Comparison of ENCODE assay signal across 11 mouse cellular contexts in the genomic region with DNA sequence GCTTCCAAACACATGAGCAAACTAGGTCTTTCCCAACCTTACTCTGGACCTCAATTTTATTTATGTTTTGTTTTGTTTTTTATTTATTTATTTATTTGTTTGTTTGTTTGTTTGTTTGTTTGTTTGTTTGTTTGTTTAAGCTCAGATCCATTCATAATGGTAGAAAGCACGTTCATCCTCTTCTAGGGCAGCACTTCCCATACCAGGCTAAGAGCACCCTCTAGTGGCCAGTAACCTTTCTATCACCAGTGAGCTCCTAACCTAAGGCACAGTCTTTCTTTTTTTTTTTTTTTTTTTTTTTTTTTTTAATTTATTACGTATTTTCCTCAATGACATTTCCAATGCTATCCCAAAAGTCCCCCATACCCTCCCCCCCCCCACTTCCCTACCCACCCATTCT. TPM values are rescaled to one million over a fixed set of nuclear protein-coding genes. Genes with fewer than 3 reads are reported as not detected.
DNase-seq lines count a peak whose midpoint lies in the region; ATAC-seq and TF ChIP-seq lines count a peak whose summit lies in the region.
"Not testable (repeated sequence)": the region's sequence is repeated elsewhere in the genome, so short reads cannot be mapped to it uniquely, and the experiment has no call there.
"Had no signal": no experiment of that assay in that cellular context is flagged by ENCODE, and none has a peak within 500 bp of the region (broad histone marks: within the 10 kb centered on the region; RNA-seq: fewer than 3 reads in every experiment).

No protein-coding gene starts in this region.

- not testable (repeated sequence) for H3K9me3 ChIP-seq in CH12.LX (replicated peaks; ENCODE audit: low read length); forebrain, embryonic 10.5 days; hindbrain, embryonic 10.5 days; lung, embryonic 14.5 days (ENCODE audit: low read depth, low read length); neural tube, embryonic 15.5 days (replicated peaks)

- TF ChIP-seq RAD21 in CH12.LX (IDR thresholded peaks at IDR 0.05; ENCODE audit: low read depth, low read length): peak; percentile 69

- H3K36me3 ChIP-seq in CH12.LX (replicated peaks in 1 of 2; ENCODE audit: control insufficient read depth in 1 of 2, insufficient read depth in 1 of 2, low read length in 1 of 2); forebrain, embryonic 10.5 days (replicated peaks); hindbrain, embryonic 10.5 days; neural tube, embryonic 15.5 days: not testable (repeated sequence)
- peaks cover 23% of the 10 kb centered on the region; the same call in 1 of the 2 replicates for H3K36me3 ChIP-seq in lung, embryonic 14.5 days (ENCODE audit: insufficient read depth)

- not testable (repeated sequence) for H3K27ac ChIP-seq in CH12.LX (ENCODE audit: insufficient read depth, low read depth); forebrain, embryonic 10.5 days; hindbrain, embryonic 10.5 days; lung, embryonic 14.5 days (ENCODE audit: low read depth); neural tube, embryonic 15.5 days (replicated peaks)

- TF ChIP-seq EP300 in CH12.LX (IDR thresholded peaks at IDR 0.05; ENCODE audit: low read length): not testable (repeated sequence)

- not testable (repeated sequence) for H3K9ac ChIP-seq in CH12.LX (ENCODE audit: insufficient read depth, low read depth); lung, embryonic 14.5 days; neural tube, embryonic 15.5 days (replicated peaks)

- not testable (repeated sequence) for H3K27me3 ChIP-seq in CH12.LX (replicated peaks); hindbrain, embryonic 10.5 days (ENCODE audit: insufficient read depth, poor library complexity, severe bottlenecking); lung, embryonic 14.5 days (ENCODE audit: insufficient read depth, low read length); neural tube, embryonic 15.5 days (replicated peaks)
- H3K27me3 ChIP-seq in forebrain, embryonic 10.5 days (ENCODE audit: poor library complexity, severe bottlenecking): peaks cover 50% of the 10 kb centered on the region

- not testable (repeated sequence) for H3K4me3 ChIP-seq in CH12.LX (replicated peaks in 1 of 3; ENCODE audit: low read depth in 2 of 3, low read length in 2 of 3, poor library complexity in 1 of 3); forebrain, embryonic 10.5 days; hindbrain, embryonic 10.5 days; lung, embryonic 14.5 days (ENCODE audit: low read depth, low read length); neural tube, embryonic 15.5 days (replicated peaks)

- peak in 1 of 2 experiments; percentile 71; a peak in 2 of 4 replicates for TF ChIP-seq CTCF in CH12.LX (conservative IDR thresholded peaks at IDR 0.05 in 1 of 2, IDR thresholded peaks at IDR 0.05 in 1 of 2; ENCODE audit: low read depth in 2 of 2, low read length in 2 of 2)
- TF ChIP-seq CTCF in lung, embryonic 14.5 days (IDR thresholded peaks at IDR 0.05; ENCODE audit: low read depth): peak; percentile 72

- not testable (repeated sequence) for H3K4me1 ChIP-seq in CH12.LX (ENCODE audit: control insufficient read depth in 1 of 2, insufficient read depth in 2 of 2); forebrain, embryonic 10.5 days; hindbrain, embryonic 10.5 days (replicated peaks); lung, embryonic 14.5 days (ENCODE audit: insufficient read depth); neural tube, embryonic 15.5 days

- peak; percentile 71 for DNase-seq in CH12.LX (ENCODE audit: extremely low read depth)
- DNase-seq in c-Kit-negative CD71-positive TER-119-positive erythroid progenitor cells, embryonic 14.5 days (ENCODE audit: low read depth, low spot score): peak; percentile 21
- peak; percentile 29 for DNase-seq in forebrain, embryonic 10.5 days (ENCODE audit: extremely low spot score, low spot score)
- DNase-seq in hindbrain, embryonic 10.5 days (ENCODE audit: low spot score): peak; percentile 38
- DNase-seq in large intestine, adult 2 months (ENCODE audit: low read depth, low spot score): peak; percentile 13
- peak; percentile 87 for DNase-seq in lung, embryonic 14.5 days
- DNase-seq in thymus, postnatal 10 days (ENCODE audit: low spot score in 2 of 2): peak; percentile 21 to 58

- 11% methylated on average over 1 of the region's 2 CpGs for WGBS in forebrain, embryonic 10.5 days
- 21% methylated on average over 2 of the region's 2 CpGs for WGBS in hindbrain, embryonic 10.5 days
- whole genome bisulfite sequencing in large intestine, adult 2 months: 7% methylated on average over 1 of the region's 2 CpGs
- WGBS in lung, embryonic 14.5 days: 0% methylated on average over 1 of the region's 2 CpGs
- 12% methylated on average over 1 of the region's 2 CpGs for WGBS in neural tube, embryonic 15.5 days

- TF ChIP-seq POLR2A in CH12.LX (IDR thresholded peaks at IDR 0.05; ENCODE audit: low read depth, low read length): not testable (repeated sequence)

- ATAC-seq in lung, embryonic 14.5 days (ENCODE audit: insufficient read depth): peak; percentile 64; the same call in 1 of the 2 replicates
- ATAC-seq in neural tube, embryonic 15.5 days (ENCODE audit: low FRiP score): 0 out of 2 replicates have a peak, but pooled peaks have one; percentile 76

- not testable (repeated sequence) for H3K4me2 ChIP-seq in CH12.LX (ENCODE audit: insufficient read depth, low read depth, poor library complexity, severe bottlenecking); lung, embryonic 14.5 days; neural tube, embryonic 15.5 days

- dilution Hi-C loops in CH12.LX (cut with MboI; ENCODE audit: extremely low pct_ligation_motif_present, extremely low pct_unique_long_range_greater_than_20kb, low sequenced_read_pairs): not testable (repeated sequence)

- in situ Hi-C loops in CH12.LX (cut with MboI; ENCODE audit: low pct_ligation_motif_present, low pct_unique_long_range_greater_than_20kb, low sequenced_read_pairs): not testable (repeated sequence)

- H3K79me2 ChIP-seq in CH12.LX (replicated peaks; ENCODE audit: control insufficient read depth, extremely low read depth, insufficient read depth, poor library complexity, severe bottlenecking): not testable (repeated sequence)

TF ChIP-seq in CH12.LX, 34 proteins besides CTCF, POLR2A, EP300 and RAD21:
- TF ChIP-seq ZNF384 (IDR thresholded peaks at IDR 0.05; ENCODE audit: low read depth, low read length): peak; percentile 84
- TF ChIP-seq BHLHE40 (IDR thresholded peaks at IDR 0.05; ENCODE audit: low read depth, low read length): peak; percentile 70
- peak; percentile 65 for TF ChIP-seq SMC3 (IDR thresholded peaks at IDR 0.05; ENCODE audit: low read depth, low read length)

RNA-seq across cellular contexts. Expression of a gene that starts 9.3 kb away (rescaled TPM):
- total RNA-seq in CH12.LX (2012; rRNA removed) (not detected in 2 replicates), CH12.LX (2014; rRNA removed) (not detected in 2 replicates)
- polyA plus RNA-seq in CH12.LX (2012; ENCODE audit: insufficient read length, low read depth): not detected in 2 replicates
- polyA plus RNA-seq in forebrain, embryonic 10.5 days (2016; fragmentation: Nextera tagmentation; extraction: Ambion mirVana): 0.06 and 0.10 TPM in 2 replicates
- 0.21 and 0.42 TPM in 2 replicates for polyA plus RNA-seq in hindbrain, embryonic 10.5 days (2016; fragmentation: Nextera tagmentation; extraction: Ambion mirVana)
- 0.15 and 0.16 TPM in 2 replicates for polyA plus RNA-seq in large intestine, adult 2 months (2012; rRNA removed)
- polyA plus RNA-seq in lung, embryonic 14.5 days (2014; fragmentation: Nextera tagmentation; extraction: Ambion mirVana): 0.05 TPM in 1 of 2 replicates, not detected in the other
- polyA plus RNA-seq in neural tube, embryonic 15.5 days (2015; fragmentation: Nextera tagmentation; extraction: Ambion mirVana): 6.1 and 7.0 TPM in 2 replicates

RNA-seq across cellular contexts. Expression of a gene that starts 10.2 kb away (rescaled TPM):
- total RNA-seq in CH12.LX (2012; rRNA removed) (not detected in 2 replicates), CH12.LX (2014; rRNA removed) (not detected in 2 replicates)
- polyA plus RNA-seq in CH12.LX (2012; ENCODE audit: insufficient read length, low read depth): not detected in 2 replicates
- 10.3 and 12.3 TPM in 2 replicates for polyA plus RNA-seq in forebrain, embryonic 10.5 days (2016; fragmentation: Nextera tagmentation; extraction: Ambion mirVana)
- 17.0 and 24.3 TPM in 2 replicates for polyA plus RNA-seq in hindbrain, embryonic 10.5 days (2016; fragmentation: Nextera tagmentation; extraction: Ambion mirVana)
- polyA plus RNA-seq in large intestine, adult 2 months (2012; rRNA removed): 124 and 157 TPM in 2 replicates
- 192 and 196 TPM in 2 replicates for polyA plus RNA-seq in lung, embryonic 14.5 days (2014; fragmentation: Nextera tagmentation; extraction: Ambion mirVana)
- 29.1 and 33.4 TPM in 2 replicates for polyA plus RNA-seq in neural tube, embryonic 15.5 days (2015; fragmentation: Nextera tagmentation; extraction: Ambion mirVana)

RNA-seq across cellular contexts. Expression of a gene that starts 34.7 kb away (rescaled TPM):
- total RNA-seq in CH12.LX (2012; rRNA removed) (32.9 and 41.3 TPM in 2 replicates), CH12.LX (2014; rRNA removed) (34.9 and 36.8 TPM in 2 replicates)
- 34.2 and 41.0 TPM in 2 replicates for polyA plus RNA-seq in CH12.LX (2012; ENCODE audit: insufficient read length, low read depth)
- 87.8 and 88.7 TPM in 2 replicates for polyA plus RNA-seq in forebrain, embryonic 10.5 days (2016; fragmentation: Nextera tagmentation; extraction: Ambion mirVana)
- polyA plus RNA-seq in hindbrain, embryonic 10.5 days (2016; fragmentation: Nextera tagmentation; extraction: Ambion mirVana): 79.7 and 81.4 TPM in 2 replicates
- polyA plus RNA-seq in large intestine, adult 2 months (2012; rRNA removed): 16.3 and 18.2 TPM in 2 replicates
- polyA plus RNA-seq in lung, embryonic 14.5 days (2014; fragmentation: Nextera tagmentation; extraction: Ambion mirVana): 68.8 and 76.3 TPM in 2 replicates
- polyA plus RNA-seq in neural tube, embryonic 15.5 days (2015; fragmentation: Nextera tagmentation; extraction: Ambion mirVana): 67.5 and 74.9 TPM in 2 replicates

RNA-seq across cellular contexts. Expression of a gene that starts 58.4 kb away (rescaled TPM):
- total RNA-seq in CH12.LX (2012; rRNA removed) (not detected in 2 replicates), CH12.LX (2014; rRNA removed) (not detected in 2 replicates)
- polyA plus RNA-seq in CH12.LX (2012; ENCODE audit: insufficient read length, low read depth): not detected in 2 replicates
- polyA plus RNA-seq in forebrain, embryonic 10.5 days (2016; fragmentation: Nextera tagmentation; extraction: Ambion mirVana): not detected in 2 replicates
- 0.16 TPM in 1 of 2 replicates, not detected in the other for polyA plus RNA-seq in hindbrain, embryonic 10.5 days (2016; fragmentation: Nextera tagmentation; extraction: Ambion mirVana)
- 2.5 and 7.0 TPM in 2 replicates for polyA plus RNA-seq in large intestine, adult 2 months (2012; rRNA removed)
- polyA plus RNA-seq in lung, embryonic 14.5 days (2014; fragmentation: Nextera tagmentation; extraction: Ambion mirVana): 0.18 TPM in 1 of 2 replicates, not detected in the other
- polyA plus RNA-seq in neural tube, embryonic 15.5 days (2015; fragmentation: Nextera tagmentation; extraction: Ambion mirVana): not detected in 2 replicates
- total RNA-seq: adrenal gland, postnatal 25 days; gastrocnemius, postnatal 4 days; left cerebral cortex, postnatal 36 days had no signal

Comparison
In these comparisons a context has a peak if more than half of its experiments do, and no peak if none do; other contexts are left out.
1. DNase-seq: peak in every context shown above with its lines; median percentile 87 in lung, embryonic 14.5 days; 71 in CH12.LX; 40 in thymus, postnatal 10 days; 38 in hindbrain, embryonic 10.5 days; 29 in forebrain, embryonic 10.5 days; 21 in c-Kit-negative CD71-positive TER-119-positive erythroid progenitor cells, embryonic 14.5 days; 13 in large intestine, adult 2 months.
2. RNA of a gene that starts 10.2 kb away (polyA plus RNA-seq): 192 to 196 TPM in lung, embryonic 14.5 days, 124 to 157 TPM in large intestine, adult 2 months, 29.1 to 33.4 TPM in neural tube, embryonic 15.5 days, 17.0 to 24.3 TPM in hindbrain, embryonic 10.5 days and 10.3 to 12.3 TPM in forebrain, embryonic 10.5 days; not detected in CH12.LX; every median in the first group is over 10 times any median in the second.